ENCODE assay signal across 17 mouse cellular contexts in genomic region chr2:163271581-163272492, GRCm38 (mm10).
DNase-seq lines count a peak whose midpoint lies in the region; ATAC-seq lines count a peak whose summit lies in the region.
"Had no signal": no experiment of that assay in that cellular context is flagged by ENCODE, and none has a peak within 500 bp of the region (broad histone marks: within the 10 kb centered on the region; RNA-seq: fewer than 3 reads in every experiment).

No protein-coding gene starts in this region.

- no peaks in the 10 kb centered on the region for H3K9me3 ChIP-seq in hindbrain, embryonic 15.5 days
- no peaks in the 10 kb centered on the region for H3K9me3 ChIP-seq in hindbrain, embryonic 10.5 days
- H3K9me3 ChIP-seq: neural tube, embryonic 12.5 days had no signal

- no peaks in the 10 kb centered on the region for H3K27me3 ChIP-seq in hindbrain, embryonic 15.5 days
- no peaks in the 10 kb centered on the region for H3K27me3 ChIP-seq in hindbrain, embryonic 10.5 days (ENCODE audit: insufficient read depth, poor library complexity, severe bottlenecking)

- WGBS in hindbrain, embryonic 15.5 days: 50% methylated on average over 8 of the region's 8 CpGs
- WGBS in hindbrain, embryonic 10.5 days: 71% methylated on average over 8 of the region's 8 CpGs

- H3K9ac ChIP-seq in hindbrain, embryonic 15.5 days: no peak overlapping the region
- H3K9ac ChIP-seq: hindbrain, embryonic 14.5 days; liver, embryonic 14.5 days; neural tube, embryonic 12.5 days had no signal

- H3K4me3 ChIP-seq in hindbrain, embryonic 15.5 days: no peak overlapping the region
- H3K4me3 ChIP-seq in hindbrain, embryonic 10.5 days: no peak overlapping the region
- H3K4me3 ChIP-seq: neural tube, embryonic 12.5 days had no signal

- peak; percentile 10 for DNase-seq in cerebellum, adult 9-11 months
- DNase-seq in cerebellum, adult 18-20 months: no peak
- DNase-seq in hindbrain, embryonic 10.5 days (ENCODE audit: low spot score): no peak
- peak; percentile 53 for DNase-seq in 3134 (ENCODE audit: extremely low read depth, insufficient read length, low spot score)
- peak; percentile 20 for DNase-seq in ZHBTc4 (ENCODE audit: low read depth, low spot score)
- DNase-seq in kidney, postnatal 10 days: no peak
- no peak for DNase-seq in heart, postnatal 36 days
- DNase-seq: cerebellum, adult 11 months; gastrocnemius, postnatal 25 days; layer of hippocampus, postnatal 36 days; right cerebral cortex, postnatal 25 days; thymus, postnatal 25 days had no signal

- H3K4me1 ChIP-seq in hindbrain, embryonic 15.5 days (replicated peaks): peaks cover 6% of the 10 kb centered on the region; the same call in 1 of the 2 replicates
- H3K4me1 ChIP-seq in hindbrain, embryonic 10.5 days (replicated peaks): no peaks in the 10 kb centered on the region
- H3K4me1 ChIP-seq: neural tube, embryonic 12.5 days had no signal

- H3K36me3 ChIP-seq in hindbrain, embryonic 15.5 days: no peaks in the 10 kb centered on the region
- H3K36me3 ChIP-seq in hindbrain, embryonic 10.5 days: peaks cover 15% of the 10 kb centered on the region
- H3K36me3 ChIP-seq: neural tube, embryonic 12.5 days had no signal

- H3K4me2 ChIP-seq in hindbrain, embryonic 15.5 days: no peak overlapping the region
- H3K4me2 ChIP-seq: hindbrain, embryonic 14.5 days; neural tube, embryonic 12.5 days had no signal

- intact Hi-C loops in heart, postnatal 36 days (cut with DNase I): loop anchor here (5.0 kb wide), 1 partner anchor 130 kb away; no protein-coding TSS in a partner anchor

- H3K27ac ChIP-seq in hindbrain, embryonic 15.5 days (replicated peaks): no peak overlapping the region
- H3K27ac ChIP-seq in hindbrain, embryonic 10.5 days: no peak overlapping the region
- H3K27ac ChIP-seq: hindbrain, embryonic 14.5 days; liver, embryonic 14.5 days; neural tube, embryonic 12.5 days had no signal

- ATAC-seq in hindbrain, embryonic 15.5 days (ENCODE audit: low FRiP score, low read depth): 0 out of 2 replicates have a peak, but pooled peaks have one; percentile 23
- ATAC-seq: intestine, postnatal 0 days had no signal

Comparison
In these comparisons a context has a peak if more than half of its experiments do, and no peak if none do; other contexts are left out.
1. DNase-seq: peak in cerebellum, adult 9-11 months (single experiment), 3134 (single experiment) and ZHBTc4 (single experiment); none in cerebellum, adult 18-20 months (0 of 2), hindbrain, embryonic 10.5 days (single experiment), kidney, postnatal 10 days (single experiment) and heart, postnatal 36 days (0 of 2).